Mouse (Mus musculus) CH12.LX (cell line): Measurements from ENCODE around the gene Slc26a6.

Source experiments
- CTCF ChIP-seq, 2 experiments: IDR thresholded peaks in 1 of 2; conservative IDR thresholded peaks in 1 of 2; 2 replicates each; pipeline ENCODE4 v1.5.1; 2011 to 2012; ENCODE audit warnings: low read depth in 2 of 2, low read length in 2 of 2, improper control_type of control experiment in 1 of 2, inconsistent platforms in 1 of 2, mild to moderate bottlenecking in 1 of 2, moderate library complexity in 1 of 2
- EP300 ChIP-seq: IDR thresholded peaks from 2 replicates; pipeline ENCODE4 v1.6.1; 2011; ENCODE audit warnings: low read length, improper control_type of control experiment
- ETS1 ChIP-seq: conservative IDR thresholded peaks from 2 replicates; pipeline ENCODE4 v1.6.1; 2012; ENCODE audit warnings: low read depth, mild to moderate bottlenecking, inconsistent platforms, low read length, improper control_type of control experiment, moderate library complexity
- JUN ChIP-seq: IDR thresholded peaks from 2 replicates; pipeline ENCODE4 v1.6.1; 2011; ENCODE audit warnings: low read depth, mild to moderate bottlenecking, low read length, improper control_type of control experiment, moderate library complexity; ENCODE audit not compliant: insufficient read depth
- NELFE ChIP-seq: IDR thresholded peaks from 2 replicates; pipeline ENCODE4 v1.6.1; 2011; ENCODE audit warnings: low read depth, low read length, improper control_type of control experiment
- POLR2A ChIP-seq: IDR thresholded peaks from 2 replicates; pipeline ENCODE4 v1.6.1; 2011; ENCODE audit warnings: low read depth, mild to moderate bottlenecking, improper control_type of control experiment, low read length
- SMC3 ChIP-seq: IDR thresholded peaks from 2 replicates; pipeline ENCODE4 v1.6.1; 2011; ENCODE audit warnings: low read depth, low read length, improper control_type of control experiment
- TCF12 ChIP-seq: IDR thresholded peaks from 2 replicates; pipeline ENCODE4 v1.6.1; 2014; ENCODE audit warnings: low read depth, mild to moderate bottlenecking, inconsistent platforms, low read length, improper control_type of control experiment
- USF1 ChIP-seq: IDR thresholded peaks from 2 replicates; pipeline ENCODE4 v1.6.1; 2014; ENCODE audit warnings: low read depth, mild to moderate bottlenecking, inconsistent platforms, low read length, improper control_type of control experiment
- USF2 ChIP-seq: conservative IDR thresholded peaks from 2 replicates; pipeline ENCODE4 v1.6.1; 2011; ENCODE audit warnings: low read depth, low read length, improper control_type of control experiment
- ZC3H11A ChIP-seq: IDR thresholded peaks from 2 replicates; pipeline ENCODE4 v1.6.1; 2012; ENCODE audit warnings: low read depth, mild to moderate bottlenecking, inconsistent platforms, low read length, improper control_type of control experiment

DNA sequence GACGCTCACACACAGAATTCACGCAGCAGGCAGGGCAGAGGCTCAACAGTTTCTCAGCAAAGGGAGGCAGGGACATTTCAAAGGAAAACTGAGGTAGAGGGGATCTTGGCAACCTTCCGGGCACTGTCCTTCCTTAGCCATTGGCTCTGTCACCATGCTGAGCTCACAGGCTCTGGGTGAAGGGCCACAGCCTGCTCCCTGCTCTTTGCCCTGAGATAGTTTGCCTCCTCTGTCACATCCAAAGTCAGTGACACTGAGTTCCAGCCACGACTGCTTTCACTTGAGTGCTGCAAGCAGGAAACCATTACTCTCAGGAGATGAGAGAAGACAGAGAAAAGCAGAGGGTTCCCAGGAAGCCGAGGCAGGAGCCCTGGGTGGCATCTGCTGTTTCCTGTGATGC, 33.0 kb upstream of the Slc26a6 start:
- TF ChIP-seq CTCF (conservative IDR thresholded peaks at IDR 0.05 in 1 of 2, IDR thresholded peaks at IDR 0.05 in 1 of 2; ENCODE audit: low read depth in 2 of 2, low read length in 2 of 2) (no peak), USF2 (no peak), NELFE (no peak), POLR2A (no peak), ZC3H11A (no peak), JUN (no peak), EP300 (no peak), USF1 (no peak), TCF12 (no peak), SMC3 (no peak), ETS1 (no peak)
